Mouse (Mus musculus): Measurements from ENCODE around the gene Lama5. TPM values are rescaled to one million over a fixed set of nuclear protein-coding genes. Genes with fewer than 3 reads are reported as not detected.

Lama5 gene
- polyA plus RNA-seq, 1 experiment from 2014 or later = 2.6 TPM

DNA sequence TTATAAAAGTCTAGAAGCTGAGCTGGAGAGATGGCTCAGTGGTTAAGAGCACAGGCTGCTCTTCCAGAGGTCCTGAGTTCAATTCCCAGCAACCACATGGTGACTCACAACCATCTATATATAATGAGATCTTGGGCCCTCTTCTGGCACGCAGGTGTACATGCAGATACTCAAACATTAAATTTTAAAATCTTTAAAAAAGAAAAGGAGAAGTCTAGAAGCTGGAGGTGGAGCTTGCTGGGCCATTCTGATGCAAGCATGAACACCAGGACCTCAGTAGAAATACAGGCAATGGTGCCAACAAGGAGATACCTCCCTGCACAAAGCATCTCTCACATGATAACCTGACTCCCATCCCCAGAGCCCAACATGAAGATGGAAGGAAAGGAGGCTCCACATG lies 16.7 kb downstream of the Lama5 start:
- Histone ChIP-seq H3K27me3 (ENCODE audit: control insufficient read depth, insufficient read depth, low read depth, low read length) (no peaks in the 10 kb centered on the region), H3K27ac (ENCODE audit: low read length) (no peak overlapping the region), H3K4me3 (ENCODE audit: low read depth, low read length) (no peak overlapping the region), H3K4me2 (ENCODE audit: low read length) (no peak overlapping the region), H3K36me3 (ENCODE audit: control insufficient read depth, insufficient read depth, low read length) (no peaks in the 10 kb centered on the region), H3K9ac (ENCODE audit: low read depth, low read length) (no peak overlapping the region), H3K9me3 (replicated peaks; ENCODE audit: control insufficient read depth, low read length, poor library complexity, severe bottlenecking) (no peaks in the 10 kb centered on the region), H3K4me1 (ENCODE audit: control insufficient read depth, insufficient read depth, low read length) (peaks cover 2% of the 10 kb centered on the region; the same call in 1 of the 2 replicates)
- 83% methylated on average over 1 of the region's 1 CpGs for WGBS
- no peak for ATAC-seq

- Histone ChIP-seq H3K9ac (ENCODE audit: low read depth, low read length) (no peak overlapping the region), H3K27me3 (ENCODE audit: control insufficient read depth, insufficient read depth, low read depth, low read length) (no peaks in the 10 kb centered on the region), H3K27ac (ENCODE audit: low read length) (no peak overlapping the region), H3K4me2 (ENCODE audit: low read length) (no peak overlapping the region), H3K4me1 (ENCODE audit: control insufficient read depth, insufficient read depth, low read length) (peaks cover 2% of the 10 kb centered on the region; the same call in 1 of the 2 replicates), H3K4me3 (ENCODE audit: low read depth, low read length) (no peak overlapping the region), H3K9me3 (replicated peaks; ENCODE audit: control insufficient read depth, low read length, poor library complexity, severe bottlenecking) (no peaks in the 10 kb centered on the region), H3K36me3 (ENCODE audit: control insufficient read depth, insufficient read depth, low read length) (no peaks in the 10 kb centered on the region)
- WGBS = 69% methylated on average over 7 of the region's 7 CpGs
- no peak for ATAC-seq
Measured at GRCm38 (mm10) chr2:180207840-180208239, 17.8 kb downstream of the Lama5 start.

DNA sequence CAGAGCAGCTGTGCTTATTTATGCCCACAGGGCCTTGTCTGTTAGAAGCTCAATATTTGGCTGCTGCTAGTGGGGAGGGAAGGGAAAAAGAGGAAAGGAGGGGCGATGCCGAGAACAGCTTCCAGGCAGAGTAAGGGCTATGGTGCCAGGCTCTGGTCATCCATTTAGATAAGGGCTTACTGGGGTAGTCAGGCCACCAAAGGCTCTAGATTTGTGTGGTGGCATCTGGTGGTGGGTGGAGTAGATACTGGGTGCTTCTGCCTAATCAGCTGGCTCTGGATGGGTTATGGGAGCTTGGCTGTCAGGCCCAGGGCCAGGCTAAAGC lies 19.7 kb downstream of the Lama5 start:
- Histone ChIP-seq H3K36me3 (ENCODE audit: control insufficient read depth, insufficient read depth, low read length) (no peaks in the 10 kb centered on the region), H3K27ac (ENCODE audit: low read length) (peak overlapping the region; percentile 40; the same call in 1 of the 2 replicates), H3K4me1 (ENCODE audit: control insufficient read depth, insufficient read depth, low read length) (peaks cover 2% of the 10 kb centered on the region; the same call in 1 of the 2 replicates), H3K27me3 (ENCODE audit: control insufficient read depth, insufficient read depth, low read depth, low read length) (no peaks in the 10 kb centered on the region), H3K4me2 (ENCODE audit: low read length) (no peak overlapping the region), H3K9me3 (replicated peaks; ENCODE audit: control insufficient read depth, low read length, poor library complexity, severe bottlenecking) (no peaks in the 10 kb centered on the region), H3K4me3 (ENCODE audit: low read depth, low read length) (no peak overlapping the region), H3K9ac (ENCODE audit: low read depth, low read length) (no peak overlapping the region)
- ATAC-seq = no peak
- WGBS = 79% methylated on average over 2 of the region's 2 CpGs

DNA sequence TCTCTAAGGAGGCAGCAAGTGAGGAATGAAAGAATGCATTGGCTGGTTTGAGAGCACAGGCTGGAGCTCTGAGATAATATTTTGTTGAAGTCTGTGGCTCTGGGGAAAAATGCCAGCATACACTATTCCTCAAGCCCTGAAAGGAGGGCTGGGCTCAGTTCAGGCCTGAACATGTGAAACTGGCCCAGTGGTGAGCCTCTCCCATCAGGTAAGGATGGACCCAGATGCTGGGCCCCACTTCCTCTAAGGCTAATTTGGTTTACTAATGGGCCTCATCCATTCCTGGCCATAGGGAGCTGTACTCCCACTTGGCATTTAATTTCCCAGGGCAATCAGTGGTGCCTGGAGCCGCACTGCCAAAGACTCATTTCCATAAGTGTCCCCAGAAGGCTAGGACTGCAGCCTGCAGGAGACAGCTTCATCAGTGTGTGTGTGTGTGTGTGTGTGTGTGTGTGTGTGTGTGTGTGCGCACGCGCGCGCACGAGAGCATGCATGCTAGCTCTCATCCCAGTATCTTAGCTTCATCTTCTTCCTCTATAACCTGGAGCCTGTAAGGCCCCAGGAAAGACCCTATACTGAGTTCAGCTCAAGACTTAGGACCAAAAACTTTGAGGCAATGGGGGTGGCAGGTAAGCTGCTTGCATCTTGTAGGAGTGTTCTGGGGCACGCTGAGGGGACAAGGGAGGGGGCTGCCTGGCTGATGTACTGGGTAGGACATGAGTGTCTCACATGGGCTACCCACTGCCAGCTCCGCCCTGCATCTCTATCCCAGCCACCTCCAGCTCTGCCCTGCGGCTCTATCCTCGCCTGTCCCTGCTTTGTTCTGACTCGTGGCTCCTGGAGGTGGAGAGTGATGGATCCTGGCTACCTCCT lies 20.3 kb downstream of the Lama5 start:
- ATAC-seq = peak; percentile 66
- no peaks in the 10 kb centered on the region for H3K36me3 ChIP-seq (ENCODE audit: control insufficient read depth, insufficient read depth, low read length)
- no peak overlapping the region for H3K9ac ChIP-seq (ENCODE audit: low read depth, low read length)
- 53% methylated on average over 12 of the region's 12 CpGs for WGBS
- H3K27me3 ChIP-seq (ENCODE audit: control insufficient read depth, insufficient read depth, low read depth, low read length) = no peaks in the 10 kb centered on the region
- peak overlapping the region; percentile 40; the same call in 1 of the 2 replicates for H3K27ac ChIP-seq (ENCODE audit: low read length)
- H3K4me1 ChIP-seq (ENCODE audit: control insufficient read depth, insufficient read depth, low read length) = peaks cover 2% of the 10 kb centered on the region; the same call in 1 of the 2 replicates
- H3K4me3 ChIP-seq (ENCODE audit: low read depth, low read length) = no peak overlapping the region
- no peak overlapping the region for H3K4me2 ChIP-seq (ENCODE audit: low read length)
- no peaks in the 10 kb centered on the region for H3K9me3 ChIP-seq (replicated peaks; ENCODE audit: control insufficient read depth, low read length, poor library complexity, severe bottlenecking)

DNA sequence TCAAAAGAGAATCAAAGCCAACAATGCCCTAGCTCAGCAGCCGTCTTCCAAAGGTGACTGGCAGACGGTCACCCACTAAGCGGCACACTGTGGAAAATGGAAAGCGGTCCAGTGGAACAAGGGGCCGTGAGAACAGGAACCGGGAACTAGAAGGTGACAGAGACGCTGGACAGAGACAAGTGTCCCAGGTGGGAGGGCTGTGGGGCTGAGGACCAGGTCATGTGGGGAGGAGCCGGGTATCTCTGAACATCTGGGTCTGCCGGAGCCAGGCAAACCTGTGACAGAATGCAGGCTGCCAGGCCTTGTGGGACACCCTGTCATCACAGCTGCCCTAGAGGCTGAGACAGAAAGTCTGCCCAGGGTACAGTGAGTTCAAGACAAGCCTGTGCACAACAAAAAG lies 21.2 kb downstream of the Lama5 start:
- Histone ChIP-seq H3K27me3 (ENCODE audit: control insufficient read depth, insufficient read depth, low read depth, low read length) (no peaks in the 10 kb centered on the region), H3K36me3 (ENCODE audit: control insufficient read depth, insufficient read depth, low read length) (no peaks in the 10 kb centered on the region), H3K4me2 (ENCODE audit: low read length) (no peak overlapping the region), H3K9me3 (replicated peaks; ENCODE audit: control insufficient read depth, low read length, poor library complexity, severe bottlenecking) (no peaks in the 10 kb centered on the region), H3K27ac (ENCODE audit: low read length) (0 out of 2 replicates have a peak overlapping the region, but pooled peaks have one; percentile 3), H3K9ac (ENCODE audit: low read depth, low read length) (no peak overlapping the region), H3K4me1 (ENCODE audit: control insufficient read depth, insufficient read depth, low read length) (peaks cover 2% of the 10 kb centered on the region; the same call in 1 of the 2 replicates), H3K4me3 (ENCODE audit: low read depth, low read length) (no peak overlapping the region)
- 89% methylated on average over 9 of the region's 9 CpGs for WGBS
- no peak; the same call in 1 of the 2 replicates for ATAC-seq

DNA sequence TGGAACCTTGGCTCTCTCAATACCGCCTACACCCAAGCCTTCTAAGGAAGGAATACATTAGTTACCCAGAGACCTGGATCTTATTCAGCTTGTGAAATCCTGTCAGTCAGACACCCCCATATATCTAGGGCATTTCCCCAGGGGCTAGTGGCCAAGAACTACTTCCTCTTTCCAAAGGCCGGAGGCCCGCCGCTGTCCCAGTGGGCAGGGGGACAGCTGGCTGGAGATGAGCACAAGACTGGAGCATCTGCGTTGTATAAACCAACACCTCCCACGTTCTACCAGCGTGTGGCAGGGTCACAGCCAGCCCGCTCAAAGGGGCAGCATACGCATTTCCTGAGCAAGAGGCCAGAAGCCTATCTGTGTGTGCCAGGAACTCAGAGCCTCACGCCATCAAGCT lies 22.9 kb downstream of the Lama5 start:
- Histone ChIP-seq H3K4me2 (ENCODE audit: low read length) (no peak overlapping the region), H3K27me3 (ENCODE audit: control insufficient read depth, insufficient read depth, low read depth, low read length) (no peaks in the 10 kb centered on the region), H3K27ac (ENCODE audit: low read length) (no peak overlapping the region), H3K4me3 (ENCODE audit: low read depth, low read length) (no peak overlapping the region), H3K4me1 (ENCODE audit: control insufficient read depth, insufficient read depth, low read length) (peaks cover 2% of the 10 kb centered on the region; the same call in 1 of the 2 replicates), H3K36me3 (ENCODE audit: control insufficient read depth, insufficient read depth, low read length) (no peaks in the 10 kb centered on the region), H3K9me3 (replicated peaks; ENCODE audit: control insufficient read depth, low read length, poor library complexity, severe bottlenecking) (no peaks in the 10 kb centered on the region), H3K9ac (ENCODE audit: low read depth, low read length) (no peak overlapping the region)
- ATAC-seq = no peak
- 73% methylated on average over 10 of the region's 10 CpGs for WGBS

- no peak for ATAC-seq
- WGBS = 90% methylated on average over 14 of the region's 14 CpGs
- H3K27me3 ChIP-seq (ENCODE audit: control insufficient read depth, insufficient read depth, low read depth, low read length) = no peaks in the 10 kb centered on the region
Measured at GRCm38 (mm10) chr2:180202263-180202662, 23.4 kb downstream of the Lama5 start.

GRCm38 (mm10) chr2:180201303-180201702 lies 24.4 kb downstream of the Lama5 start:
- Histone ChIP-seq H3K27ac (ENCODE audit: low read length) (no peak overlapping the region), H3K36me3 (ENCODE audit: control insufficient read depth, insufficient read depth, low read length) (no peaks in the 10 kb centered on the region), H3K9ac (ENCODE audit: low read depth, low read length) (no peak overlapping the region), H3K4me3 (ENCODE audit: low read depth, low read length) (no peak overlapping the region), H3K4me2 (ENCODE audit: low read length) (no peak overlapping the region), H3K9me3 (replicated peaks; ENCODE audit: control insufficient read depth, low read length, poor library complexity, severe bottlenecking) (no peaks in the 10 kb centered on the region), H3K4me1 (ENCODE audit: control insufficient read depth, insufficient read depth, low read length) (peaks cover 2% of the 10 kb centered on the region; the same call in 1 of the 2 replicates), H3K27me3 (ENCODE audit: control insufficient read depth, insufficient read depth, low read depth, low read length) (no peaks in the 10 kb centered on the region)
- ATAC-seq = no peak
- WGBS = 75% methylated on average over 9 of the region's 9 CpGs

More at GRCm38 (mm10) chr2:180202263-180202662, 23.4 kb downstream of the Lama5 start:
- H3K9ac ChIP-seq (ENCODE audit: low read depth, low read length) = no peak overlapping the region
- no peaks in the 10 kb centered on the region for H3K36me3 ChIP-seq (ENCODE audit: control insufficient read depth, insufficient read depth, low read length)
- H3K4me2 ChIP-seq (ENCODE audit: low read length) = no peak overlapping the region
- H3K4me1 ChIP-seq (ENCODE audit: control insufficient read depth, insufficient read depth, low read length) = peaks cover 2% of the 10 kb centered on the region; the same call in 1 of the 2 replicates
- H3K4me3 ChIP-seq (ENCODE audit: low read depth, low read length) = no peak overlapping the region
- no peaks in the 10 kb centered on the region for H3K9me3 ChIP-seq (replicated peaks; ENCODE audit: control insufficient read depth, low read length, poor library complexity, severe bottlenecking)
- no peak overlapping the region for H3K27ac ChIP-seq (ENCODE audit: low read length)

GRCm38 (mm10) chr2:180200681-180201080 lies 25.0 kb downstream of the Lama5 start:
- Histone ChIP-seq H3K4me2 (ENCODE audit: low read length) (no peak overlapping the region), H3K36me3 (ENCODE audit: control insufficient read depth, insufficient read depth, low read length) (no peaks in the 10 kb centered on the region), H3K9me3 (replicated peaks; ENCODE audit: control insufficient read depth, low read length, poor library complexity, severe bottlenecking) (no peaks in the 10 kb centered on the region), H3K27me3 (ENCODE audit: control insufficient read depth, insufficient read depth, low read depth, low read length) (no peaks in the 10 kb centered on the region), H3K9ac (ENCODE audit: low read depth, low read length) (no peak overlapping the region), H3K27ac (ENCODE audit: low read length) (no peak overlapping the region), H3K4me3 (ENCODE audit: low read depth, low read length) (no peak overlapping the region), H3K4me1 (ENCODE audit: control insufficient read depth, insufficient read depth, low read length) (peaks cover 2% of the 10 kb centered on the region; the same call in 1 of the 2 replicates)
- ATAC-seq = no peak
- 55% methylated on average over 11 of the region's 11 CpGs for WGBS
